Mouse (Mus musculus): ENCODE measurements around the gene Cdc37l1. TPM values are rescaled to one million over a fixed set of nuclear protein-coding genes. Genes with fewer than 3 reads are reported as not detected.

Gene Cdc37l1
- total and polyA plus RNA-seq, 3 experiments: 17.2 to 27.7 TPM; not detected in 1

- TF ChIP-seq MAFK (IDR thresholded peaks at IDR 0.05; ENCODE audit: borderline replicate concordance, low read depth, low read length) (no peak), KAT2A (conservative IDR thresholded peaks at IDR 0.05; ENCODE audit: low read depth, low read length) (no peak), RAD21 (IDR thresholded peaks at IDR 0.05; ENCODE audit: low read depth, low read length) (peak; percentile 1), USF1 (IDR thresholded peaks at IDR 0.05; ENCODE audit: low read depth, low read length) (no peak), ZMIZ1 (IDR thresholded peaks at IDR 0.05; ENCODE audit: low read depth, low read length) (peak; percentile 53), TBP (IDR thresholded peaks at IDR 0.05; ENCODE audit: low read depth, low read length) (no peak), ZC3H11A (IDR thresholded peaks at IDR 0.05; ENCODE audit: low read depth, low read length) (no peak), MAZ (IDR thresholded peaks at IDR 0.05; ENCODE audit: low read depth, low read length) (no peak), BHLHE40 (IDR thresholded peaks at IDR 0.05; ENCODE audit: borderline replicate concordance, low read depth, low read length) (no peak), E2F4 (IDR thresholded peaks at IDR 0.05; ENCODE audit: borderline replicate concordance, low read depth, low read length) (no peak), USF2 (IDR thresholded peaks at IDR 0.05; ENCODE audit: borderline replicate concordance in 1 of 2, insufficient read depth in 1 of 2, low read depth in 1 of 2, low read length in 2 of 2) (no peak)
Observed at GRCm38 (mm10) chr19:29047334-29048170, 57.4 kb downstream of the Cdc37l1 start, which contains the start of gene Ak3 (continued).

- H3K9ac ChIP-seq (ENCODE audit: control insufficient read depth, low read depth, low read length, poor library complexity, severe bottlenecking): no peak overlapping the region
- peaks cover 26% of the 10 kb centered on the region for H3K79me2 ChIP-seq (ENCODE audit: control insufficient read depth, insufficient read depth, low read length, poor library complexity)
- no peaks in the 10 kb centered on the region for H3K9me3 ChIP-seq (replicated peaks; ENCODE audit: insufficient read depth, low read length)
- no peaks in the 10 kb centered on the region for H3K27me3 ChIP-seq (ENCODE audit: control insufficient read depth in 1 of 2, insufficient read depth in 2 of 2, low read length in 2 of 2)
- no peak for DNase-seq (ENCODE audit: low read depth, low spot score)
- no peak overlapping the region for H3K27ac ChIP-seq (ENCODE audit: control insufficient read depth, low read depth, low read length)
- peaks cover 4 to 10% of the 10 kb centered on the region in 2 experiments for H3K4me1 ChIP-seq (ENCODE audit: control insufficient read depth in 1 of 2, insufficient read depth in 2 of 2, low read length in 2 of 2)
- H3K4me3 ChIP-seq (ENCODE audit: control insufficient read depth in 1 of 2, insufficient read depth in 1 of 2, low read depth in 2 of 2, low read length in 2 of 2): no peak overlapping the region
- H3K36me3 ChIP-seq (ENCODE audit: control insufficient read depth in 1 of 2, insufficient read depth in 2 of 2, low read length in 2 of 2): peaks cover 0 to 15% of the 10 kb centered on the region in 2 experiments; a peak in 2 of 4 replicates
- TF ChIP-seq SMC3 (IDR thresholded peaks at IDR 0.05; ENCODE audit: low read depth, low read length) (no peak), HCFC1 (IDR thresholded peaks at IDR 0.05; ENCODE audit: low read depth, low read length) (no peak), KAT2A (conservative IDR thresholded peaks at IDR 0.05; ENCODE audit: low read depth, low read length) (no peak), JUND (IDR thresholded peaks at IDR 0.05; ENCODE audit: low read depth, low read length) (no peak), MEF2A (IDR thresholded peaks at IDR 0.05; ENCODE audit: extremely low read depth, insufficient replicate concordance, low read depth, low read length, poor library complexity, severe bottlenecking) (no peak), RAD21 (IDR thresholded peaks at IDR 0.05; ENCODE audit: low read depth, low read length) (no peak), GABPA (IDR thresholded peaks at IDR 0.05; ENCODE audit: low read depth, low read length) (no peak), MAX (IDR thresholded peaks at IDR 0.05; ENCODE audit: low read length) (no peak), MYC (IDR thresholded peaks at IDR 0.05; ENCODE audit: low read depth, low read length) (no peak), ZNF384 (IDR thresholded peaks at IDR 0.05; ENCODE audit: low read depth, low read length) (no peak), MXI1 (IDR thresholded peaks at IDR 0.05; ENCODE audit: low read depth, low read length) (no peak), CTCF (IDR thresholded peaks at IDR 0.05 in 2 of 3, conservative IDR thresholded peaks at IDR 0.05 in 1 of 3; ENCODE audit: control insufficient read depth in 1 of 3, insufficient read depth in 1 of 3, low read depth in 2 of 3, low read length in 3 of 3, poor library complexity in 1 of 3, severe bottlenecking in 1 of 3) (no peak), BHLHE40 (IDR thresholded peaks at IDR 0.05; ENCODE audit: borderline replicate concordance, low read depth, low read length) (no peak), RCOR1 (IDR thresholded peaks at IDR 0.05; ENCODE audit: low read depth, low read length) (no peak), UBTF (IDR thresholded peaks at IDR 0.05; ENCODE audit: borderline replicate concordance, insufficient read depth, low read depth, low read length) (no peak), CHD2 (IDR thresholded peaks at IDR 0.05; ENCODE audit: low read length) (no peak), ZKSCAN1 (IDR thresholded peaks at IDR 0.05; ENCODE audit: low read depth, low read length) (no peak), MYB (IDR thresholded peaks at IDR 0.05; ENCODE audit: low read depth, low read length) (no peak)
Observed at GRCm38 (mm10) chr19:29049401-29050075, 59.4 kb downstream of the Cdc37l1 start.
